Mouse (Mus musculus) CH12.LX (cell line): ENCODE results near the gene Ugt3a1. TPM values are rescaled to one million over a fixed set of nuclear protein-coding genes. Genes with fewer than 3 reads are reported as not detected.
"Not testable (repeated sequence)": the region's sequence is repeated elsewhere in the genome, so short reads cannot be mapped to it uniquely, and the experiment has no call there.

Experiments used
- DNase-seq: peaks from one replicate; pipeline ENCODE4 v3.0.0-alpha.2; 2013; ENCODE audit errors: extremely low read depth
- H3K27ac ChIP-seq: 2 replicates; pipeline ENCODE4 v1.5.1; 2012; ENCODE audit warnings: low read depth, mild to moderate bottlenecking, control low read depth, moderate library complexity; ENCODE audit not compliant: insufficient read depth
- H3K27me3 ChIP-seq: replicated peaks from 2 replicates; pipeline ENCODE3; 2012; ENCODE audit warnings: inconsistent platforms
- H3K36me3 ChIP-seq, 2 experiments: replicated peaks in 1 of 2; 2 replicates each; pipeline versions ENCODE3 to v1.6.1; 2012; ENCODE audit warnings: inconsistent platforms in 1 of 2, low read length in 1 of 2, mild to moderate bottlenecking in 1 of 2, mixed read lengths in 1 of 2, moderate library complexity in 1 of 2; ENCODE audit not compliant: control insufficient read depth in 1 of 2, insufficient read depth in 1 of 2
- H3K4me1 ChIP-seq, 2 experiments: 2 replicates each; pipeline ENCODE4 v1.6.1; 2012; ENCODE audit warnings: inconsistent platforms in 1 of 2, moderate library complexity in 1 of 2; ENCODE audit not compliant: insufficient read depth in 2 of 2, control insufficient read depth in 1 of 2
- H3K4me2 ChIP-seq: 2 replicates; pipeline ENCODE4 v1.6.1; 2012; ENCODE audit warnings: low read depth, mild to moderate bottlenecking, control low read depth; ENCODE audit not compliant: poor library complexity, insufficient read depth, severe bottlenecking
- H3K4me3 ChIP-seq, 3 experiments: fragments of 150-350 bp in 1 of 3; sonication (generic) in 1 of 3; replicated peaks in 1 of 3; 2 replicates each; pipeline versions ENCODE3 to v1.5.1; 2011 to 2012; ENCODE audit warnings: low read depth in 2 of 3, low read length in 2 of 3, mild to moderate bottlenecking in 2 of 3, moderate library complexity in 2 of 3, control low read depth in 1 of 3, improper control_type of control experiment in 1 of 3, inconsistent platforms in 1 of 3, mixed read lengths in 1 of 3; ENCODE audit not compliant: poor library complexity in 1 of 3
- H3K79me2 ChIP-seq: replicated peaks from 2 replicates; pipeline ENCODE4 v1.6.1; 2012; ENCODE audit warnings: mild to moderate bottlenecking, moderate library complexity; ENCODE audit not compliant: control insufficient read depth, poor library complexity, insufficient read depth, severe bottlenecking; ENCODE audit errors: extremely low read depth
- H3K9ac ChIP-seq: 2 replicates; pipeline ENCODE4 v1.6.1; 2012; ENCODE audit warnings: low read depth, mild to moderate bottlenecking, control low read depth, moderate library complexity; ENCODE audit not compliant: insufficient read depth
- H3K9me3 ChIP-seq: replicated peaks from 2 replicates; pipeline ENCODE3; 2012; ENCODE audit warnings: low read length, inconsistent platforms, mixed read lengths
- BHLHE40 ChIP-seq: IDR thresholded peaks from 2 replicates; pipeline ENCODE4 v1.6.1; 2011; ENCODE audit warnings: mild to moderate bottlenecking, low read depth, low read length, improper control_type of control experiment
- CHD1 ChIP-seq: IDR thresholded peaks from 2 replicates; pipeline ENCODE4 v1.6.1; 2012; ENCODE audit warnings: low read depth, low read length, improper control_type of control experiment, inconsistent platforms
- CTCF ChIP-seq, 2 experiments: IDR thresholded peaks in 1 of 2; conservative IDR thresholded peaks in 1 of 2; 2 replicates each; pipeline ENCODE4 v1.5.1; 2011 to 2012; ENCODE audit warnings: low read depth in 2 of 2, low read length in 2 of 2, improper control_type of control experiment in 1 of 2, inconsistent platforms in 1 of 2, mild to moderate bottlenecking in 1 of 2, moderate library complexity in 1 of 2
- E2F4 ChIP-seq: IDR thresholded peaks from 2 replicates; pipeline ENCODE4 v1.6.1; 2011; ENCODE audit warnings: low read depth, low read length, improper control_type of control experiment; ENCODE audit not compliant: insufficient replicate concordance
- ELF1 ChIP-seq: IDR thresholded peaks from 2 replicates; pipeline ENCODE4 v1.6.1; 2014; ENCODE audit warnings: low read depth, mild to moderate bottlenecking, inconsistent platforms, low read length, improper control_type of control experiment
- EP300 ChIP-seq: IDR thresholded peaks from 2 replicates; pipeline ENCODE4 v1.6.1; 2011; ENCODE audit warnings: low read length, improper control_type of control experiment
- ETS1 ChIP-seq: conservative IDR thresholded peaks from 2 replicates; pipeline ENCODE4 v1.6.1; 2012; ENCODE audit warnings: low read depth, mild to moderate bottlenecking, inconsistent platforms, low read length, improper control_type of control experiment, moderate library complexity
- GABPA ChIP-seq: IDR thresholded peaks from 2 replicates; pipeline ENCODE4 v1.6.1; 2012; ENCODE audit warnings: low read depth, low read length, improper control_type of control experiment, inconsistent platforms; ENCODE audit not compliant: insufficient replicate concordance
- HCFC1 ChIP-seq: IDR thresholded peaks from 2 replicates; pipeline ENCODE4 v1.6.1; 2012; ENCODE audit warnings: low read depth, mild to moderate bottlenecking, inconsistent platforms, low read length, improper control_type of control experiment
- IRF4 ChIP-seq: IDR thresholded peaks from 2 replicates; pipeline ENCODE4 v1.6.1; 2014; ENCODE audit warnings: low read depth, mild to moderate bottlenecking, inconsistent platforms, low read length, improper control_type of control experiment
- JUND ChIP-seq: conservative IDR thresholded peaks from 2 replicates; pipeline ENCODE4 v1.6.1; 2011; ENCODE audit warnings: low read depth, low read length, improper control_type of control experiment
- MAFK ChIP-seq: IDR thresholded peaks from 2 replicates; pipeline ENCODE4 v1.6.1; 2011; ENCODE audit warnings: low read length, improper control_type of control experiment; ENCODE audit not compliant: insufficient replicate concordance
- MAX ChIP-seq: IDR thresholded peaks from 2 replicates; pipeline ENCODE4 v1.6.1; 2011; ENCODE audit warnings: low read length, improper control_type of control experiment
- MAZ ChIP-seq: IDR thresholded peaks from 2 replicates; pipeline ENCODE4 v1.6.1; 2012; ENCODE audit warnings: low read depth, mild to moderate bottlenecking, inconsistent platforms, low read length, improper control_type of control experiment, moderate library complexity
- MYC ChIP-seq: IDR thresholded peaks from 2 replicates; pipeline ENCODE4 v1.6.1; 2011; ENCODE audit warnings: low read depth, mild to moderate bottlenecking, improper control_type of control experiment, low read length
- POLR2AphosphoS2 ChIP-seq: IDR thresholded peaks from 2 replicates; pipeline ENCODE4 v1.6.1; 2011; ENCODE audit warnings: low read depth, low read length, improper control_type of control experiment
- RCOR1 ChIP-seq: conservative IDR thresholded peaks from 2 replicates; pipeline ENCODE4 v1.6.1; 2012; ENCODE audit warnings: low read depth, mild to moderate bottlenecking, inconsistent platforms, low read length, improper control_type of control experiment
- SMC3 ChIP-seq: IDR thresholded peaks from 2 replicates; pipeline ENCODE4 v1.6.1; 2011; ENCODE audit warnings: low read depth, low read length, improper control_type of control experiment
- USF1 ChIP-seq: IDR thresholded peaks from 2 replicates; pipeline ENCODE4 v1.6.1; 2014; ENCODE audit warnings: low read depth, mild to moderate bottlenecking, inconsistent platforms, low read length, improper control_type of control experiment
- USF2 ChIP-seq: conservative IDR thresholded peaks from 2 replicates; pipeline ENCODE4 v1.6.1; 2011; ENCODE audit warnings: low read depth, low read length, improper control_type of control experiment
- ZC3H11A ChIP-seq: IDR thresholded peaks from 2 replicates; pipeline ENCODE4 v1.6.1; 2012; ENCODE audit warnings: low read depth, mild to moderate bottlenecking, inconsistent platforms, low read length, improper control_type of control experiment
- ZKSCAN1 ChIP-seq: IDR thresholded peaks from 2 replicates; pipeline ENCODE4 v1.6.1; 2012; ENCODE audit warnings: low read depth, inconsistent platforms, low read length, improper control_type of control experiment, borderline replicate concordance
- ZNF384 ChIP-seq: IDR thresholded peaks from 2 replicates; pipeline ENCODE4 v1.6.1; 2012; ENCODE audit warnings: low read depth, low read length, improper control_type of control experiment, inconsistent platforms
- dilution Hi-C: fragments of 300-500 bp; cut with MboI; formaldehyde crosslinking; loops from 2 replicates; pipeline ENCODE4 v1.14.3; 2020; ENCODE audit warnings: low sequenced_read_pairs; ENCODE audit not compliant: extremely low pct_unique_long_range_greater_than_20kb, extremely low pct_ligation_motif_present
- in situ Hi-C: fragments of 300-500 bp; cut with MboI; formaldehyde crosslinking; loops from 3 replicates; pipeline ENCODE4 v1.14.3; 2019; ENCODE audit warnings: low sequenced_read_pairs, low pct_ligation_motif_present, low pct_unique_long_range_greater_than_20kb, mixed read lengths
- polyA plus RNA-seq: library from polyadenylated mRNA; unstranded; fragments of >175 nt; gene quantifications from 2 replicates; pipeline ENCODE4 v1.2.1, GENCODE M21; 2012; ENCODE audit warnings: low read depth; ENCODE audit not compliant: insufficient read length
- total RNA-seq, 2 experiments: library from RNA; depleted of rRNA; stranded (reverse); fragments of 300-350 nt in 1 of 2; fragments of >200 nt in 1 of 2; gene quantifications; 2 replicates each; pipeline ENCODE4 v1.2.3; 2012 to 2014

The Ugt3a1 gene
- total RNA-seq (2012; rRNA removed) (not detected in 2 replicates), total RNA-seq (2014; rRNA removed) (not detected in 2 replicates), polyA plus RNA-seq (not detected in 2 replicates)

DNA sequence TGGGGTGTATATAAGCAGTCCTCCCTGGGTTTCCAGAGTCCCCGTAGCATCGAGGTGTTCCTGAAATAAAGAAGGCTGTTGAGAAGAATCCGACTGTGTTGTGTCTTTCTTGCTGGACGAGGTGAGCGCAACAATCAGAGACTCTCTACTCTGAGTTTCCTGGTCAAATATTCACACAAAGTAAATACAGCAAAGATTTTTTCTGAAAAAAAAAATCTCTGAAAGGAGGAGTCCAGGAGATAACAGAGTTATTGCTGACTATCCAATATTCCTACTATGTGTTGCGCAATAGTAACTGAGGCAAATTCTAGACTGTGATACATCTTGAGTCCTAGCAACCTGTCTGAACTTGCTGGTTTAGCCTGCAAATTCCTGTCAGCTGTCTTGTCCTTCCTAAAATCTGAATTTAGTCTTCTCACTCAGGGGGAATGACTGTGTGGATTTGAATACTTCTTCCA is at the start of gene Ugt3a1:
Gene Ugt3a1 (plus strand): TSS at position 51 of the 458 bp plus-strand sequence.
- no peak within 1 kb of the TSS for H3K9ac ChIP-seq
- H3K79me2 ChIP-seq: no peaks in the 10 kb centered on the region
- no peak for DNase-seq
- H3K27ac ChIP-seq: no peak within 1 kb of the TSS
- H3K9me3 ChIP-seq: no peaks in the 10 kb centered on the region
- no peak within 1 kb of the TSS for H3K4me2 ChIP-seq
- TF ChIP-seq POLR2AphosphoS2: no peak
- no peak for TF ChIP-seq ELF1
- no peak for TF ChIP-seq MAZ
- TF ChIP-seq MYC: no peak
- no peak for TF ChIP-seq USF2
- no peak for TF ChIP-seq GABPA
- TF ChIP-seq ZC3H11A: no peak
- no peak for TF ChIP-seq BHLHE40
- TF ChIP-seq CTCF (conservative IDR thresholded peaks at IDR 0.05 in 1 of 2, IDR thresholded peaks at IDR 0.05 in 1 of 2; ENCODE audit: low read depth in 2 of 2, low read length in 2 of 2): no peak
- TF ChIP-seq ZNF384: no peak
- no peak for TF ChIP-seq MAFK
- TF ChIP-seq USF1: no peak
- TF ChIP-seq SMC3: no peak
- TF ChIP-seq MAX: no peak
- TF ChIP-seq RCOR1: no peak
- dilution Hi-C loops (no loop called here), in situ Hi-C loops (no loop called here)
- H3K4me1 ChIP-seq: peaks cover 0 to 1% of the 10 kb centered on the region in 2 experiments; a peak in 2 of 4 replicates
- no peak within 1 kb of the TSS for H3K4me3 ChIP-seq
- H3K27me3 ChIP-seq: no peaks in the 10 kb centered on the region
- H3K36me3 ChIP-seq: no peaks in the 10 kb centered on the region

DNA sequence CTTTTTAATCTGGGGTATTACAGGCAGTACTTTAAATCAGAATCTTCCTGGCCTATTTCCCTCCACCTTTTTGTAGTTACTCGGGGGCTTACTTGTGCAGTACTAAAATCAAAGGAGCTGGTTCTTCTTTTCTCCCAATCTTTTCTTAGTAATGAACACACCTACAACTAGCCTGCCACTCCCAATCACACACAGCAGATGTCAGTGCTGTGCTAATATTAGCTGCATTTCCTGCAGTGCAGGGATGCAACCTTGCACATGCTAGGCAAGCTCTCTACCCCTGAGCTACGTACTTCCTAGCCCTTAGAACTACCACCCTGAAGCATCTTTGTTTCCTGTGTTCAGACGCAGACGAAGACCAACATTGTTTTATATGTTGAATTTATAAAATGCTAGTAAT is 45.8 kb upstream of the Ugt3a1 start:
- H3K36me3 ChIP-seq, H3K4me2 ChIP-seq, H3K4me3 ChIP-seq, in situ Hi-C loops, H3K79me2 ChIP-seq, dilution Hi-C loops, H3K27me3 ChIP-seq, DNase-seq, H3K27ac ChIP-seq, H3K9ac ChIP-seq, H3K9me3 ChIP-seq: not testable (repeated sequence)
- peaks cover 0 to 17% of the 10 kb centered on the region in 2 experiments; a peak in 2 of 4 replicates for H3K4me1 ChIP-seq

DNA sequence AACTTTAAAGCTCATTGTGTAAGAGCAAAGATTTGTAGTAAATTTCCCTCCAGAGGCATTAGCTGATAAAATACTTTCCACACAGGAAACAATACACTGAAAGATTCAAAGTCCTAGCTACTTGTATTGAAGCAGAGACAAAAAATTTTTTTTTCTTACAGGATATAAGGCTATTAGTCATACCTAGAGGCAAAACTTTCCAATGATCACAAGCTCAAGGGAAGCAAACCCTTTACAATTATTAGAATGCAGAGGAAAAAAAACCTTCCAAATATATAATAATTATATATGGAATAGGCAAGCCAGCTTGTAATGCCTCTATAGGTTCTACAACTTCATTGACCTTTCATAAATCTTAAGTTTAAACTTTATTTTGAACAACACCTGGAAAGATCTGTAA is 30.3 kb upstream of the Ugt3a1 start:
- Histone ChIP-seq H3K27me3 (no peaks in the 10 kb centered on the region), H3K36me3 (no peaks in the 10 kb centered on the region), H3K9ac (no peak overlapping the region)
- TF ChIP-seq GABPA: no peak
- no peak for TF ChIP-seq HCFC1
- TF ChIP-seq MAX: no peak
- no peak for TF ChIP-seq USF1
- TF ChIP-seq CHD1: no peak
- TF ChIP-seq ETS1: no peak
- no peak for TF ChIP-seq BHLHE40
- TF ChIP-seq E2F4: no peak
- no peak for TF ChIP-seq ELF1
- TF ChIP-seq IRF4: peak; percentile 52
- TF ChIP-seq ZNF384: peak; percentile 82
- no peak for TF ChIP-seq ZKSCAN1
- TF ChIP-seq USF2: no peak
- peak; percentile 61 for TF ChIP-seq EP300
- no peak for TF ChIP-seq RCOR1
- 0 out of 2 replicates have a peak, but pooled peaks have one; percentile 15 for TF ChIP-seq JUND
- TF ChIP-seq, all 38 proteins: peak for 4
- Histone ChIP-seq H3K4me1 (peaks cover 0 to 11% of the 10 kb centered on the region in 2 experiments; a peak in 1 of 4 replicates), H3K9me3 (no peaks in the 10 kb centered on the region), H3K4me3 (no peak overlapping the region), H3K79me2 (no peaks in the 10 kb centered on the region), H3K27ac (no peak overlapping the region), H3K4me2 (no peak overlapping the region)
- peak; percentile 25 for DNase-seq
- in situ Hi-C loops (no loop called here), dilution Hi-C loops (no loop called here)
